Comparison of ENCODE assay signal across 20 mouse cellular contexts in the genomic region with DNA sequence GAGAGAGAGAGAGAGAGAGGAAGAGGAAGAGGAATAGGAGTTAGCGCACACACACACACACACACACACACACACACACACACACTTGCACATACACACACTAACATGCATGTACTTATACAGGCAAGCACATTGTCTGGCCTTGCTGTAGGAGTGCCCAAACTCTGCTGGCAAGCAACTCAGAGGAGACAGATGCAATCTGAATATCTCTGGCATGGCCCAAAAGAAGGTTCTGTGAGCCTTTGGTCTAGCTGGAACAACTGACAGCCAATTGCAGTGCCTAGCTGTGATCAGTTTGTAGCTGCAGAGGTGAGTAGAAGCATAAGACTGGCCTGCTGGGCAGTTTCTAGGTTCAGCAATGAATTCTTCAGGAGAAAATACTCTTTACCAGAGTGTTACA.
DNase-seq lines count a peak whose midpoint lies in the region; ATAC-seq lines count a peak whose summit lies in the region.
"Had no signal": no experiment of that assay in that cellular context is flagged by ENCODE, and none has a peak within 500 bp of the region (broad histone marks: within the 10 kb centered on the region; RNA-seq: fewer than 3 reads in every experiment).

No protein-coding gene starts in this region.

- no peak for ATAC-seq in monocyte, adult 5-6 weeks (replicated peaks; ENCODE audit: insufficient number of reproducible peaks, low FRiP score, low TSS enrichment, poor library complexity, severe bottlenecking)
- ATAC-seq: forebrain, embryonic 13.5 days; hindbrain, embryonic 16.5 days; midbrain, embryonic 15.5 days had no signal

- peak; percentile 77 to 79 for DNase-seq in cerebellum, postnatal 10 days
- no peak for DNase-seq in cerebellum, postnatal 36 days
- DNase-seq in left cerebral cortex, adult 18-20 months (ENCODE audit: low spot score in 2 of 2), result peak; percentile 3 to 4
- DNase-seq in left cerebral cortex, adult 8-10 months (ENCODE audit: low spot score in 2 of 2), result no peak
- peak; percentile 3 for DNase-seq in right cerebral cortex, postnatal 14 days
- no peak for DNase-seq in right cerebral cortex, postnatal 4 days
- DNase-seq in layer of hippocampus, postnatal 10 days (ENCODE audit: low spot score in 2 of 2), result peak; percentile 17
- DNase-seq: cerebellum, adult 11 months; cerebellum, adult 9-11 months; gastrocnemius, postnatal 10 days; heart, adult 11 months; kidney, adult 18-20 months; kidney, postnatal 25 days; spleen, adult 18-20 months; thymus, adult 18-20 months; thymus, postnatal 25 days had no signal

Comparison
In these comparisons a context has a peak if more than half of its experiments do, and no peak if none do; other contexts are left out.
1. DNase-seq: peak in cerebellum, postnatal 10 days (2 of 2), left cerebral cortex, adult 18-20 months (2 of 2), right cerebral cortex, postnatal 14 days (single experiment) and layer of hippocampus, postnatal 10 days (2 of 2); none in cerebellum, postnatal 36 days (0 of 2), left cerebral cortex, adult 8-10 months (0 of 2) and right cerebral cortex, postnatal 4 days (single experiment).